Mouse (Mus musculus) spleen, adult 12 weeks (tissue): ENCODE results near the gene Chdh.

Experiments used
- DNase-seq: peaks from one replicate; pipeline ENCODE4 v3.0.0; 2022; ENCODE audit warnings: low spot score

Gene Chdh

GRCm38 (mm10) chr14:30064864-30065263 lies 56.0 kb downstream of the Chdh start:
- DNase-seq, result no peak

GRCm38 (mm10) chr14:30066752-30067151 lies 57.9 kb downstream of the Chdh start:
- DNase-seq, result no peak

DNA sequence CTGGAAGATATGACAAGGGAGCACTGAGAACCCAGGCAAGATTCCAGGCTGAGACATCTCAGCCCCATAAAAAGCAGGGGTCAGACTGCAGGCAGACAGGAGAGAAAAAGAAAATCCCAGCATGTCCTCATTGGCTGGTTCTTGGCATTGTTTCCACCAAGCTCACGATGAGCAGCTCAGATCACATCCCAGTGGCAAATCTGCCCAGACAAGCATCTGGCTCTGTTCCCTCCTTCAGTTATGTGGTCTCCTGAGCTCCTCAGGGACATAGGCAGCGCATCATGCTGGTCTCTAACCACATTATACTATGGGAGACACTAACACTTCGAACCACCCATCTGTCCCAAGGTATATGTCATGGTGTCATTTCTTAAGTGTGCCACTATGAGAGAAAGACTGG lies 59.7 kb downstream of the Chdh start:
- DNase-seq, result no peak

DNA sequence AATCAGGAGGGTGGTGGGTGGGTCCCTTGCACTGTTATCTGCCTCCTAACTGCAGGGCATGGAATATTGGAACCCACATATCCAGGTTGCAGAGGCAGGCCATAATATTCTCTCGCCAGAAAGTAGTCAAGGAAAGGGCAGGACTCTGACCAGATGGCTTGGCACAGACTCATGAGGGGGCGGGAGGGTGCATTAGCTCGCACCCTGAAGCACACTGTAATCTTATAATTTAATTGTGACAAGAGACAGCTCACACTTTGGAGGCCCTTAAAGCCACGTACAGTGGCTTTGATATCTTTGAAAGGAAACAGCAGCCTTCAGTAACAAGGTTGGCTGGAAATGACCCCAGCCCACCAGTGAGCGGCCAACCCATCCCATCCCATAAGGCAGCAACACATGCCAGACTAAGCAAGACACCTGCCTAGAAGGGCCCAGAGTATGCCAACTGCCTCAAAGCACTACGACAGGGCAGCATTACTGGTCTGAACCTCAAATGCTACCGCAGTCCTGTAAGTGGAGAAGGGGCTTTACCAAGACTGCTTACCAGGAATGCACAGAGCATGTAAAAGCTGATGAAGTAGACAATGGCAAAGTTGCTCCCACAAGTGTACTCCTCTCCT lies 66.6 kb downstream of the Chdh start:
- no peak for DNase-seq

DNA sequence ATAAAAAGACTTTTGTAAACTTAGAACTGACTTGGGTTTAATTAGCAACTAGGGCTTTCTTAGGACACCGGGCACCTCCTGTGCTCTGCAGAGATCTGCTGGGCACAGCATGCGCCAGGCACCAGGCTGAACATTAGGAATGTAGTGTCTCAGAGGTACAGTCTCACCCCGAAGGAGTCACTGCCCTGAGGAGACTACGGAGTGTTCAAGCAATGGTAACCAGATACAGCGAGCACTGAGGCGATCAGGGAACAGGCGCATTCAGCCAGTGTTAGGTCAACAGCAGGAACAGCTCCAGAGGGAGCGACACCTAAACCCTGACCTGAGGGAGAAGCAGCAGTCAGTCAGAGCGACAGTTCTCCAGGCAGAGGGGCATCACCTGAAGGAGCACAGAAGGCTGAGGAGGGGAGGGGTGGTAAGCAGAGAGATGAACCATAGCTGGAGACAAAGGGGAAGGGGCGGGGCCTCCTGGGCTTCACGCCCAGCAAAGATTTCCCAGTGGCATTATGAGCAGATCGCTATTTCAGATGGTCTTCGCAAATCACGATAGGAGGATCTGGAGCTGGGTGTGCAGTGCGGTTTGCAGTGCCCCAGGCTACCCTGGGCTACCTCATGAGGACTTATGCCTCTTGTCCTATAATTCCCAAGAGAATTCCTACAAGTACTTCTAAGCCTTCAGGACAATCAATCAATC lies 69.4 kb downstream of the Chdh start:
- DNase-seq, result no peak

GRCm38 (mm10) chr14:30079729-30080128 lies 70.9 kb downstream of the Chdh start:
- DNase-seq, result no peak
